Mouse (Mus musculus) midbrain, postnatal 0 days (tissue): ENCODE results near the gene Synj1. TPM values are rescaled to one million over a fixed set of nuclear protein-coding genes. Genes with fewer than 3 reads are reported as not detected.

ENCODE experiments used
- ATAC-seq: fragments of 200-750 bp; cut with Nextera tagmentation; 2 replicates; pipeline ENCODE4 v1.8.0; 2017; ENCODE audit warnings: moderate number of reproducible peaks, mild to moderate bottlenecking, moderate TSS enrichment, moderate library complexity; ENCODE audit not compliant: low FRiP score
- DNase-seq: peaks from one replicate; pipeline ENCODE4 v3.0.0-alpha.2; 2015; ENCODE audit warnings: low spot score
- H3K27ac ChIP-seq: fragments of 300-500 bp; sonication (generic); 2 replicates; pipeline ENCODE4 v1.5.1; 2014; ENCODE audit warnings: low read depth, mild to moderate bottlenecking, low read length, mixed read lengths
- H3K27me3 ChIP-seq: fragments of 300-500 bp; sonication (generic); 2 replicates; pipeline ENCODE4 v1.6.1; 2014; ENCODE audit warnings: low read length, control low read depth, mixed read lengths; ENCODE audit not compliant: insufficient read depth
- H3K36me3 ChIP-seq: fragments of 300-500 bp; sonication (generic); 2 replicates; pipeline ENCODE4 v1.6.1; 2014; ENCODE audit warnings: low read length, control low read depth, mixed read lengths; ENCODE audit not compliant: insufficient read depth
- H3K4me1 ChIP-seq: fragments of 300-500 bp; sonication (generic); 2 replicates; pipeline ENCODE4 v1.6.1; 2014; ENCODE audit warnings: mild to moderate bottlenecking, control low read depth, antibody characterized with exemption, low read length, mixed read lengths; ENCODE audit not compliant: insufficient read depth
- H3K4me2 ChIP-seq: fragments of 300-500 bp; sonication (generic); 2 replicates; pipeline ENCODE4 v1.6.1; 2014; ENCODE audit warnings: low read depth, mild to moderate bottlenecking, low read length, mixed read lengths; ENCODE audit not compliant: poor library complexity, severe bottlenecking
- H3K4me3 ChIP-seq: fragments of 300-500 bp; sonication (generic); 2 replicates; pipeline ENCODE4 v1.5.1; 2014; ENCODE audit warnings: low read depth, mild to moderate bottlenecking, low read length, moderate library complexity
- H3K9ac ChIP-seq: fragments of 300-500 bp; sonication (generic); replicated peaks from 2 replicates; pipeline ENCODE4 v1.6.1; 2014; ENCODE audit warnings: mild to moderate bottlenecking, low read length, moderate library complexity, mixed read lengths; ENCODE audit not compliant: poor library complexity, severe bottlenecking
- H3K9me3 ChIP-seq: fragments of 300-500 bp; sonication (generic); 2 replicates; pipeline ENCODE4 v1.6.1; 2016; ENCODE audit warnings: low read length, control low read depth
- CTCF ChIP-seq: IDR thresholded peaks from 2 replicates; pipeline ENCODE4 v1.5.1; 2016; ENCODE audit warnings: antibody characterized with exemption, mild to moderate bottlenecking
- WGBS: fragments of 180-500 bp; shearing (Covaris S2); extraction: QIAGEN DNeasy Blood & Tissue Kit; methylation state at CpG from one replicate; pipeline ENCODE4 v1.1.7; 2014; 5-methylcytosine and 5-hydroxymethylcytosine counted together
- polyA plus RNA-seq: library from polyadenylated mRNA; unstranded; fragments of >200 nt; fragmentation: Nextera tagmentation; extraction: Ambion mirVana; gene quantifications from 2 replicates; pipeline ENCODE4 v1.2.1, GENCODE M21; 2015
- total RNA-seq: library from RNA; depleted of rRNA; stranded (reverse); fragments of >200 nt; gene quantifications from 2 replicates; pipeline ENCODE4 v1.2.3, GENCODE M21; 2014

Synj1 gene
- total and polyA plus RNA-seq, 2 experiments from 2014 or later, result 55.4 to 66.4 TPM

DNA sequence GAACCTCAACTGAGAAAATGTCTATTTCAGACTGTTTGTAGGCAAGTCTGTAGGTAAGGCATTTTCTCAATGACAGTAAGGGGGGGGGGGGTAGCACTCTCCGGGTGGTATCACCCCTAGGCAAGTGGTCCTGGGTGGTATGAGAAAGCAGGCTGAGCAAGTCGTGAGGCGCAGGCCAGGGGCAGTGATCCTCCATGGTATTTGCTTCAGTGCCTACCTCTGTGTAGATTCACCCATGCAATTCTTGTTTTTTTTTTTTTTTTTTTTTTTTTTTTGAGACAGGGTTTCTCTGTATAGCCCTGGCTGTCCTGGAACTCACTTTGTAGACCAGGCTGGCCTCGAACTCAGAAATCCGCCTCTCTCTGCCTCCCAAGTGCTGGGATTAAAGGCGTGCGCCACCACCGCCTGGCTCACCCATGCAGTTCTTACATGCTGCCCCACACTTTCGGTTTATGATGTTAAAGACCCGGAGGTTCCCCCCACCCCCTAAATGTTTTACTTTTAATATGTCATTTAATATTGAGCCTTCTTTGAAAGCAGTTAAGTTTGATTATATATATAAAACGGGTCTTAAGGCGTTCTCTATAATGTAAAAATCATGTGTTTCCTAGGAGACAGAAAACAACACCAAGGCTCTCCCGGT, 77.5 kb downstream of the Synj1 start:
- Histone ChIP-seq H3K27me3 (no peaks in the 10 kb centered on the region), H3K27ac (peak overlapping the region; percentile 88; the same call in 1 of the 2 replicates), H3K9me3 (no peaks in the 10 kb centered on the region), H3K9ac (peak overlapping the region; percentile 86), H3K4me1 (no peaks in the 10 kb centered on the region), H3K4me2 (peak overlapping the region; percentile 73), H3K4me3 (peak overlapping the region; percentile 80), H3K36me3 (peaks cover 31% of the 10 kb centered on the region)
- TF ChIP-seq CTCF, result no peak
- 28% methylated on average over 13 of the region's 13 CpGs for WGBS
- DNase-seq, result no peak
- ATAC-seq, result no peak

DNA sequence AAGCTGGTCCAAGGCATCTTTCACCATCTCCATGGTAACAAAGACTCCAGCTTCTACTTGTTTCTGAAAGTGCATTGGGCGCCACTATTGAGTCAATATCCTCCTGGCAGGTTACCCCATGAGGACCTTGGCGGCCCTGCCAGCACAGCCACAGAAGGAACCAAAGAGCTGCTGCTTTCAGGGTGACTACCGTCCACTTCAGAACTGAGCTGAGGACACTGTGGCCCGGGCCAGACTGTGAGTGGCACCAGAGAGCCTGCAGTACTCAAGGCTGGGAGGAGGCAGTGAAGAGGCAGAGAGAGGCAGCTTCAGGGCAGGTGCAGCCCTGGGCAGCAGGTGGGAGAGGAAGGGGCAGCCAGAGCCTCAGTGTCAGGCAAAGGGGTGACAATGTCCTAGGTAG, 83.7 kb downstream of the Synj1 start:
- Histone ChIP-seq H3K27ac (no peak overlapping the region), H3K4me2 (no peak overlapping the region), H3K4me3 (no peak overlapping the region), H3K36me3 (peaks cover 44% of the 10 kb centered on the region), H3K9me3 (no peaks in the 10 kb centered on the region), H3K9ac (no peak overlapping the region), H3K27me3 (no peaks in the 10 kb centered on the region), H3K4me1 (no peaks in the 10 kb centered on the region)
- no peak for TF ChIP-seq CTCF
- no peak for ATAC-seq
- 79% methylated on average over 4 of the region's 4 CpGs for WGBS
- DNase-seq, result no peak

GRCm38 (mm10) chr16:90925461-90925860, 85.6 kb downstream of the Synj1 start:
- Histone ChIP-seq H3K4me3 (no peak overlapping the region), H3K9ac (no peak overlapping the region), H3K9me3 (no peaks in the 10 kb centered on the region), H3K4me2 (no peak overlapping the region), H3K4me1 (no peaks in the 10 kb centered on the region), H3K27me3 (no peaks in the 10 kb centered on the region), H3K27ac (no peak overlapping the region), H3K36me3 (peaks cover 44% of the 10 kb centered on the region)
- ATAC-seq (peak; percentile 50; the same call in 1 of the 2 replicates), DNase-seq (peak; percentile 78)
- TF ChIP-seq CTCF, result peak; percentile 96
- 32% methylated on average over 5 of the region's 5 CpGs for WGBS

DNA sequence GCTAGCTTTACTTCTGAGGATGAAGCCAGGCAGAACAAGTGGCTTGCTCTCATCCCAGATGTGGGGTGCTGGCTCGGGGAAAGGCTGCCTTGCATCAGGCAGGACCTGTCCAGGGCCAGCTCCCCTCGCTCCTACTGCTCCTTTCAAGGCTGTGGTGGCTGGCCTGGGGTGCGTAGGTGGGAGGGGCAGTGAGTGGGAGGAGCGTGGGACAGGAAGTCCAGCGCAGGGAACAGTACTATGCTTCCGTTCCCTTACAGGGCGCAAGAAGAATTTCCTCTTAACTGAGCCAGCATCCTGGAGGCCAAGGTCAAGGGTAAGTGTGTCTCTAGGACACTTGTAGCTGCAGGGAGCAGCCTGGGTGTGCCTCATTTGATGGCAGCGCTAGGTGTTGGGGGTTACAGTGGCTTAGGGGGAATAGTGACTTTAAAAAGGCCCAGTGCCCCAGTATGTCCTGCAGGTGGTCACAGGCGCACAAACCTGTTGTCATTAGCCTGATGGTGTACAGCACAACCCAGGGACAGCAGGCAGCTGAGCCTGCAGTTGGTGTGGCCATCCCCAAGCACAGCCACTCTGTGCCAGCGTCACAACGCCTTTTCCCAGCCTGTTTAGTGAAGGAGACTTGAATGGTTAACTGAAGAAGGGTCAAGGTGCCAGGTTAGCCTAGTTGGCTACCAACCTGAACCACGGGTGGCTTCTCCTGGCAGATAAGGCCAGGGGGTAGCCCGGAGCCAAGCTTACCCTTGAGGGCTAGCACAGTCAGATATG, 86.3 kb downstream of the Synj1 start:
- no peak for TF ChIP-seq CTCF
- Histone ChIP-seq H3K36me3 (peaks cover 40% of the 10 kb centered on the region), H3K4me3 (no peak overlapping the region), H3K27me3 (no peaks in the 10 kb centered on the region), H3K9me3 (no peaks in the 10 kb centered on the region), H3K9ac (no peak overlapping the region), H3K27ac (no peak overlapping the region), H3K4me2 (no peak overlapping the region), H3K4me1 (no peaks in the 10 kb centered on the region)
- ATAC-seq (no peak), DNase-seq (no peak)
- WGBS, result 84% methylated on average over 13 of the region's 13 CpGs

DNA sequence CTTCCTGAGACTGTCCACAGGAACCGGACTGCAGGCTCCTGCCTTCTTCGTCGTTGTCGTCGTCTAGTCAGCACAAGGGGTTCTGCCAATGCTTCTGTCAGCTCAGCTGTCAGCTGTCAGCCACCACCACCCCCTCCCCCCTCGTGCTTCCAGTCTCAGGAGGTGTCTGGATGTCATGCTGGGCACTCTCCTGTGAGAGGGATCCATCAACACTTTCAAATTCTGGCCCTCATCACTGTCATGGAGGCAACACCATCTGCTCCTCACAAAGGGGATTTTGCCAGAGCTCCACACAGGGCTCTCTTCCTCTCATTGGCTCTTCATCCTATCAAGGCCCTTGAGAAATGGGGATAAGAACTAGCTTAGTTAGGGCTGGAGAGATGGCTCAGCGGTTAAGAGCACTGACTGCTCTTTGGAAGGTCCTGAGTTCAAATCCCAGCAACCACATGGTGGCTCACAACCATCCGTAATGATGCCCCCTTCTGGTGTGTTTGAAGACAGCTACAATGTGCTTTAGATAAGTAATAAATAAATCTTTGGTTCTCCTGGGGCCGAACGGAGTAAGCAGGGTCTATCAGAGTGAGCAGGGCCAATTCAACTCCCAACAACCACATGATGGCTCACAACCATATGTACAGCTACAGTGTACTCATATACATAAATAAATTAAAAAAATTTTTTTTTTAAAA, 89.5 kb downstream of the Synj1 start:
- 0 out of 2 replicates have a peak, but pooled peaks have one; percentile 4 for TF ChIP-seq CTCF
- no peaks in the 10 kb centered on the region for H3K27me3 ChIP-seq
- H3K4me2 ChIP-seq, result no peak overlapping the region
- H3K4me1 ChIP-seq, result no peaks in the 10 kb centered on the region
- WGBS, result 49% methylated on average over 10 of the region's 10 CpGs
- H3K36me3 ChIP-seq, result peaks cover 20% of the 10 kb centered on the region
- H3K9ac ChIP-seq, result no peak overlapping the region
- H3K4me3 ChIP-seq, result no peak overlapping the region
- ATAC-seq (no peak), DNase-seq (peak; percentile 48)
- H3K27ac ChIP-seq, result no peak overlapping the region
- H3K9me3 ChIP-seq, result no peaks in the 10 kb centered on the region
